Mouse (Mus musculus) neural tube, embryonic 11.5 days (tissue): ENCODE measurements at regions not wholly inside any gene's neighbourhood (a gene's known extent, or its start where the extent isn't known, plus 50 kb on each side); places are given as distances from the start of the nearest gene placed in this dataset.

Experiments
- ATAC-seq: fragments of 200-750 bp; cut with Nextera tagmentation; 2 replicates; pipeline ENCODE4 v1.8.0; 2017; ENCODE audit warnings: moderate number of reproducible peaks, mild to moderate bottlenecking, moderate TSS enrichment, moderate library complexity; ENCODE audit not compliant: insufficient read depth, low FRiP score, low TSS enrichment
- DNase-seq: peaks from one replicate; pipeline ENCODE4 v3.0.0-alpha.2; 2015; ENCODE audit warnings: low spot score
- H3K27ac ChIP-seq: fragments of 300-500 bp; sonication (generic); 2 replicates; pipeline ENCODE4 v1.5.1; 2014; ENCODE audit warnings: low read depth, mild to moderate bottlenecking, low read length
- H3K27me3 ChIP-seq: fragments of 300-500 bp; sonication (generic); 2 replicates; pipeline ENCODE4 v1.6.1; 2014; ENCODE audit warnings: mild to moderate bottlenecking, low read length, mixed read lengths; ENCODE audit not compliant: control insufficient read depth, insufficient read depth
- H3K36me3 ChIP-seq: fragments of 300-500 bp; sonication (generic); 2 replicates; pipeline ENCODE4 v1.6.1; 2014; ENCODE audit warnings: mild to moderate bottlenecking, low read length, moderate library complexity, mixed read lengths; ENCODE audit not compliant: control insufficient read depth, insufficient read depth
- H3K4me1 ChIP-seq: fragments of 300-500 bp; sonication (generic); 2 replicates; pipeline ENCODE4 v1.6.1; 2014; ENCODE audit warnings: low read length, mixed read lengths; ENCODE audit not compliant: control insufficient read depth, insufficient read depth
- H3K4me2 ChIP-seq: fragments of 300-500 bp; sonication (generic); 2 replicates; pipeline ENCODE4 v1.6.1; 2014; ENCODE audit warnings: low read depth, mild to moderate bottlenecking, moderate library complexity
- H3K4me3 ChIP-seq: fragments of 300-500 bp; sonication (generic); 2 replicates; pipeline ENCODE4 v1.5.1; 2014; ENCODE audit warnings: low read depth, low read length
- H3K9ac ChIP-seq: fragments of 300-500 bp; sonication (generic); 2 replicates; pipeline ENCODE4 v1.6.1; 2014; ENCODE audit warnings: mild to moderate bottlenecking, low read length
- H3K9me3 ChIP-seq: fragments of 300-500 bp; sonication (generic); 2 replicates; pipeline ENCODE4 v1.6.1; 2016; ENCODE audit warnings: low read length; ENCODE audit not compliant: control insufficient read depth
- WGBS: fragments of 180-500 bp; shearing (Covaris S2); extraction: QIAGEN DNeasy Blood & Tissue Kit; methylation state at CpG from one replicate; pipeline ENCODE4 v1.1.7; 2014; 5-methylcytosine and 5-hydroxymethylcytosine counted together

GRCm38 (mm10) chr3:147088171-147088570, 236.0 kb downstream of the Ttll7 start:
- Histone ChIP-seq H3K4me1 (peaks cover 5% of the 10 kb centered on the region; the same call in 1 of the 2 replicates), H3K4me2 (no peak overlapping the region), H3K27me3 (no peaks in the 10 kb centered on the region), H3K9ac (no peak overlapping the region), H3K9me3 (no peaks in the 10 kb centered on the region), H3K27ac (no peak overlapping the region), H3K4me3 (no peak overlapping the region), H3K36me3 (no peaks in the 10 kb centered on the region)
- 90% methylated on average over 6 of the region's 6 CpGs for whole genome bisulfite sequencing
- ATAC-seq: no peak
- no peak for DNase-seq

- DNase-seq (no peak), ATAC-seq (no peak)
- Histone ChIP-seq H3K4me2 (no peak overlapping the region), H3K36me3 (no peaks in the 10 kb centered on the region), H3K9ac (no peak overlapping the region), H3K4me1 (peaks cover 5% of the 10 kb centered on the region; the same call in 1 of the 2 replicates), H3K9me3 (no peaks in the 10 kb centered on the region), H3K27ac (no peak overlapping the region), H3K27me3 (no peaks in the 10 kb centered on the region), H3K4me3 (no peak overlapping the region)
- whole genome bisulfite sequencing: 71% methylated on average over 10 of the region's 10 CpGs
Observed at GRCm38 (mm10) chr3:147089716-147090115, 237.5 kb downstream of the Ttll7 start.

DNA sequence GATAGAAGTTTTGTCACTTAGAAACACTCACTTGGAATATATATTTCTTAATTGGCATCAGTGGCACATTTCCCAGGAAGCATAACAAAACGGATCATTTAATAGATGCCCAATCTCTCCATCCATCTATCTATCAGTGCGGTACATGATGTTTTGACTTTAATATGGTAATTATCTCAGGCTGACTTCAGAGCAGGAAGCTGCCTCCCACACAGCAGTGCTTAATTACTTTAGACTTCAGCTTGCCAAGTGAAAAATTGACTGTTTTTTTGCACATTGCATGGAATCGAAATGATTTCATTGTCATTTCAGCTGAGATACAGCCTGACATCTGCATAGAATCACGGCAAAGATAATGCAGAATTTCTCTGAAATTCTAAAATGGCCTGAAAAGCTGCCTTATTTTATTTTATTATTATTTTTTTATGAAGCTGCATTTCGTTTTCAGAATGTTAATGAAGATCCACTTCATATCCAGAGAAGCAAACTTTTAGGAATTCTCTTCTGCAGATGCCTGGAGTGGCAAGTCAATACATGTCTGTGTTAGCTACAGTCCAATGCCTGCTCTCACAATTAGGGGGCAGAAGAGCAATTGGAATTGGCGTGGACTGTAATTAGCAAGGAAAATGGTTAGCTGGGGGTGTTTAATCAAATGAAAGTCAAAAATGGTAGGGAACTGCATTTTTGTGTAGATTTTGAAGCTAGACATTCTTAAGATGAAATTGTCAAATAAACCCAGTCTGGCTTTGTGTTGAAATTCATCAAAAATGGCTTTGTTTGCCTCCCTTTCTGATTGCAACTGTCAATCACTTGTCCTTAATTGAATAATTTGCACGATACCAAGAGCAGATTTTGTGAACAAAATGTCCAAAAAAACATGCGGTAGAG, 240.3 kb downstream of the Ttll7 start:
- H3K4me1 ChIP-seq: no peaks in the 10 kb centered on the region
- H3K27ac ChIP-seq: no peak overlapping the region
- no peaks in the 10 kb centered on the region for H3K9me3 ChIP-seq
- H3K36me3 ChIP-seq: no peaks in the 10 kb centered on the region
- H3K4me3 ChIP-seq: no peak overlapping the region
- no peak for ATAC-seq
- no peak for DNase-seq
- H3K9ac ChIP-seq: no peak overlapping the region
- WGBS: 77% methylated on average over 8 of the region's 8 CpGs
- no peak overlapping the region for H3K4me2 ChIP-seq
- no peaks in the 10 kb centered on the region for H3K27me3 ChIP-seq

- peaks cover 1% of the 10 kb centered on the region; the same call in 1 of the 2 replicates for H3K4me1 ChIP-seq
- H3K9ac ChIP-seq: no peak overlapping the region
- H3K4me3 ChIP-seq: no peak overlapping the region
- H3K36me3 ChIP-seq: no peaks in the 10 kb centered on the region
- H3K9me3 ChIP-seq: no peaks in the 10 kb centered on the region
- DNase-seq (no peak), ATAC-seq (no peak)
- 81% methylated on average over 5 of the region's 5 CpGs for WGBS
- no peaks in the 10 kb centered on the region for H3K27me3 ChIP-seq
- H3K4me2 ChIP-seq: no peak overlapping the region
- no peak overlapping the region for H3K27ac ChIP-seq
Observed at GRCm38 (mm10) chr3:147093076-147093380, 240.9 kb downstream of the Ttll7 start.

GRCm38 (mm10) chr3:147096179-147096578, 244.0 kb downstream of the Ttll7 start:
- no peaks in the 10 kb centered on the region for H3K27me3 ChIP-seq
- H3K4me3 ChIP-seq: no peak overlapping the region
- no peaks in the 10 kb centered on the region for H3K9me3 ChIP-seq
- no peaks in the 10 kb centered on the region for H3K36me3 ChIP-seq
- no peak overlapping the region for H3K4me2 ChIP-seq
- H3K27ac ChIP-seq: no peak overlapping the region
- 55% methylated on average over 9 of the region's 9 CpGs for WGBS
- DNase-seq (no peak), ATAC-seq (no peak)
- peaks cover 3% of the 10 kb centered on the region for H3K4me1 ChIP-seq
- H3K9ac ChIP-seq: no peak overlapping the region

GRCm38 (mm10) chr3:147098065-147098580, 246.0 kb downstream of the Ttll7 start:
- no peak overlapping the region for H3K27ac ChIP-seq
- DNase-seq: no peak
- ATAC-seq: no peak
- 22% methylated on average over 15 of the region's 15 CpGs for WGBS
- H3K27me3 ChIP-seq: no peaks in the 10 kb centered on the region
- H3K4me2 ChIP-seq: peak overlapping the region; percentile 20; the same call in 1 of the 2 replicates
- H3K9me3 ChIP-seq: no peaks in the 10 kb centered on the region
- H3K4me1 ChIP-seq: peaks cover 6% of the 10 kb centered on the region
- H3K36me3 ChIP-seq: no peaks in the 10 kb centered on the region
- no peak overlapping the region for H3K4me3 ChIP-seq
- no peak overlapping the region for H3K9ac ChIP-seq

- 33% methylated on average over 6 of the region's 6 CpGs for WGBS
- Histone ChIP-seq H3K4me2 (peak overlapping the region; percentile 20; the same call in 1 of the 2 replicates), H3K9ac (no peak overlapping the region), H3K36me3 (no peaks in the 10 kb centered on the region), H3K9me3 (no peaks in the 10 kb centered on the region), H3K27ac (no peak overlapping the region), H3K4me1 (peaks cover 6% of the 10 kb centered on the region), H3K27me3 (no peaks in the 10 kb centered on the region), H3K4me3 (no peak overlapping the region)
- no peak for DNase-seq
- no peak for ATAC-seq
Observed at GRCm38 (mm10) chr3:147098611-147099010, 246.4 kb downstream of the Ttll7 start.

DNA sequence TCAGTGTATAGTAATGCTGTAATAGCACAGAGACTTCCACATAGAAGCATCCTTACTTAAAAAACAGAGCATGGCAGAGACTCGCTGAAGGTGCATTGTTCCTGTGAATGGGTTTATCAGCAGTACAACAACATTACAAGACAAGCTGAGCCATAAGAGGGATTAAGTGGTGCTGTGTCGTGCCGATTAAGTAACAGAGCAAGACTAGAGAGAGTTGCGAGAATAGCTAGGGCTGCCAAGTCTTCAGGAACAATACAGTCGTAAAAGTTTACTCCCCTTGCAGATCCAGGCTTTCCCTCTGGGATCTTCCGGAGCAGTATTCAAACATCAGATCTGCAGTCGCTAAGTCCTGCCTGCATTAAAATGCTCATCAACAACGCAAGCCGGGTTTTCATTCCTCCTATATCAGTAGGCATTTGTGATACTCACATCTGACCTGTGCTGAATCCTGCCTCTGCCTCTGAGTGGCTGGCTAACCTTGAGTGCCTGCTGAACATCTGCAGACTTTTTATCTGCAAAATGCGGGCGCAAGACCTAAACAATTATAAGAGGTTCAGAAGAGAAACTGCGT, 247.1 kb downstream of the Ttll7 start:
- Histone ChIP-seq H3K27ac (no peak overlapping the region), H3K27me3 (no peaks in the 10 kb centered on the region), H3K4me2 (no peak overlapping the region), H3K4me3 (no peak overlapping the region), H3K9ac (no peak overlapping the region), H3K36me3 (no peaks in the 10 kb centered on the region), H3K9me3 (no peaks in the 10 kb centered on the region), H3K4me1 (peaks cover 6% of the 10 kb centered on the region)
- ATAC-seq (no peak), DNase-seq (no peak)
- 27% methylated on average over 12 of the region's 12 CpGs for WGBS
